Mouse (Mus musculus) pancreas, adult 10 weeks (tissue): ENCODE measurements around the gene Rfxank. TPM values are rescaled to one million over a fixed set of nuclear protein-coding genes. Genes with fewer than 3 reads are reported as not detected.

Experiments used
- polyA plus RNA-seq: library from polyadenylated mRNA; stranded (reverse); fragments of 350-450 nt; fragmentation: Illumina TruSeq; extraction: RNeasy Lipid Tissue Mini Kit (QIAGEN cat#74804); gene quantifications from one replicate; pipeline ENCODE4 v1.2.3, GENCODE M21; 2015; ENCODE audit warnings: low read depth, low replicate concordance; ENCODE audit not compliant: insufficient read depth

The Rfxank gene
- polyA plus RNA-seq, result 5.8 TPM

DNA sequence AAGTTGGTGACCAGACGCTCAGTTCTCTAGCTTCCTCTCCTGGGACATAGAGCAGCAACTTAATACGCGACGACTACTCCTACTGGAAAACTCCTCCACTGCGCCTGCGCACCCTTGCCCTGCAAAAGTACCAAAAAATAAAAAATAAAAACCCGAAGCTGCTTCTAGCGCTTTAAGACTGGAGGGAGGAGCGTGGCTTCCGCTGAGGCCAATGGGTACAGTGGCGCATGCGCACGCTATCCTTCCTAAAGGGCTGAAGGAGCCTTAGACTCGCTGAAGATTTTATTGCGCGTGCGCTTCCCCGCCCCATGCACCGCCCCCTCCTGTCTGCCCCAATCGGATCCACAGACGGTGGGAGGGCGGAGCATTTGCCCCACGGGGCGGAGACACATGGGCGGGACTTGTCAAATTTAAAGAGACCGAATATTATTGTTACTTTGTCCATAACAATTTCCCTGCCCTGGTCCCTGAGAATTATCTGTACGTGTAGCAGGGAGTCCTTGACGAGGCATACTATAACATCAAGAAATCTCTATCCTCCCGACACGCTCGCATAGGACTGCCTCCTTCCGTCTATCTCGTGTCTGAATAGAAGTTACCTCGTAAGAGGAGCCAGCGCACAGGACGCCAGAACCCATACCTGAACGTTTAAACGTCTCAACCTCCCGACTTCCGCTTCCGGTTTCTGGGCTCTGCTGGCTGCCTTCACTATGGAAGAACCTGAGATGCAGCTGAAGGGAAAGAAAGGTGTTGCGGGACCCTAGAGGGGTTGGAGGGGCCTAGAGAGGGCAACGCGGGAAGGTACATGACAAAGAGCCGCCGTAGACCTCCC is at the start of gene Rfxank, which contains the start of the genes Borcs8 and Mef2b:
TSS of gene Rfxank (minus strand) at position 129 of the 832 bp plus-strand sequence.
TSS of gene Borcs8 (plus strand) at position 474 of the 832 bp plus-strand sequence.
TSS of gene Mef2b (plus strand) at position 686 of the 832 bp plus-strand sequence.

DNA sequence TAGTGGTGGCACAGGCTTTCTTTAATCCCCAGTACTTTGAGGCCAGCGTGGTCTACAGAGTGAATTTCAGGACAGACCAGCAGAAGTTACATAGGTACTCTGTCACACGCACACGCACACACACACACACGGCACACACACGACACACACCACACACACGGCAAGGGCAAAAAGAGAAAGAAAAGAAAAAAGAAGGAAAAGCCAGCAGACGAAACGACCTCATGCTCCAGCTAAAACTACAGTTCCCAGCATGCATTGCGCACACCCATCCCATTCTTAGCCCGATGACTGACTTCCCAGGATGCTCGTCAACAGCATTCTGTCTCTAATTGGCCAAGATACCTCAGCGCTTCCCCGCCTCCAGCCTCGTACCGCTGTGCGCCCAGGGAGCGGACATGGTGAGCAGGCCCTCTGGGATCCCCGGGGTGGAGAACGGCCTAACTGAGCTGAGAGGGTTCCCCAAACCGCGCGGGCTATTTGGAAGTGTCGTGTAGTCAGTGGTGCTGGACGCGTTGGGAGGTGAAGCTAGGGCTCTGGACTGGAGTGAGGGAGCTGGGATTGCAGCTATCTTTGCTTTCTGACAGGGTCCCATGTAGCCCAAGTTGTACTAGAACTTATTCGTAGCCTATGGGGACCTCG is 33.2 kb upstream of the Rfxank start, which contains the start of gene Tmem161a:
TSS of gene Tmem161a (plus strand) at position 314 of the 639 bp plus-strand sequence.

DNA sequence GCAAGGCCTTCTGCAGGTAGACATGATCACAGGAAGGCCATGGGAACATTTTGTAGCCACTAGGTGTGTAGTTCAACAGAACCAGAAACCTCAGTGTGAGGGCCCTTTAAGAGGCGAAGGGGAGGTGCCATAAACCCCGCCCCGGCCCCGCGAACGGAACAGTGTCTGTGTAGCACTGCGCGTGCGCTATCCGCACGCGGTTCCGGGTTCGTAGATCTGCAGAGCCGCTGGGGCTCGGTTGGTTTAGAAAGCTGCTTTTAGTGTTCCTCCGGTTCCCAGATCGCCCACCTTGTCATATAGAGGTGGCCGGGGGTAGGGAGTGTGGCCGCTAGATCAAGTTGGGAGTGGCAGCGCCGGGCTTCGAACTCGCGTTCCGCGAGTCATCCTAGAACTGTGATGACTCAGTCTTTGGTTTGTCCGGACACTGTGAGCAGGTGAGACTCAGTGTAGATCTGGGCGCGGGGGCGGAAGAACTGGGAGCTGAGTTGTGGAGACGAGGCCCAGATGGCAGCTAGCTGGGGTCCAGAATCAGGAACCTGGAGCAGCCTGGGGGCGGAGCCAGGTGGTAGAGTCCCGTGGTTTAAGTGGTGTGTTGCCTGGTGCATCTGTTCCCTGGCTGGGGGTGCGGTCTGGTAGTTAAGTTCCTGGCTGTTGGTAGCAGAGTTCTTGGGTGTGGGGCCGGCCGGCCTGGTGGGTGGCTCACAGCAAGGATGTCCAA is 7.6 kb downstream of the Rfxank start, which contains the start of gene Nr2c2ap:
TSS of gene Nr2c2ap (plus strand) at position 168 of the 718 bp plus-strand sequence.

DNA sequence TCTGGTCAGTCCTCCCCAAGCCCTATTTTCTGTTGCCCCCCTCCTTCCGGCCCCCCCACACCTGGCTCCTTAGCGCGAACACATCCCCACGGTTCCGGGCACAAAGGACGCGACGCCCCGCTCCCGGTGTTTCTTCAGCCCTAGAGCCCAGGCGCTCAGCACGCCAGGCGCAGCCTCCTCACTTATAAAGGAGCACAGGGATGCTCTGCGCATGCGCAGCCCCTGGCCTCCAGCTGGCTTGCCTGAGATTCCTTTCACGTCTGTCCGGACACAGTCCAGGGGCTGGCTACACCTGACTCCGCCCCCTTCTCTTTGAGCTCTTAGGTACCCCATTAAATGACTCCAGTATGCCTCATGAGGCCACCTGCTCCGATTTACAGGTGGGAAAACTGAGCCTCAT is 18.3 kb downstream of the Rfxank start, which contains the start of gene Ncan:
TSS of gene Ncan (minus strand) at position 207 of the 400 bp plus-strand sequence.

DNA sequence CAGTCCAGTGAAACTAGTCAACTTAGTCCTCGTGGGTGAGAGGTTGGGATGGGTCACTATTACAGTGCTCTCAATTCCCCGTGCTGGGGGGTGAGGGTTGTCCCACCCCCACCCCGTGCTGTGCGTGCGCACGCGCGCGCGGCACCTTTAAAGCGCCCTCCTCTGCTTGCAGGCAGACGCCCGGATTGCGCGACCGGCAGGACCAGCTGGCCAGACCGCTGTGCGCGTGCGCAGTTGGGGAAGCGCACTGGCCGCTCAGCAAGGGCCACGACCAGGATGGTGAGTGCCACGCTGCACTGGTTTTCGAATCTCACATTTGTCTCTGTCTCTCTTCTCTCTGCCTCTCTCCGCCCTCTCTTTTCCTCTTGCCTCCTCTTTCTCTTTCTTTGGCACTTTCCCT is 55.7 kb downstream of the Rfxank start, which contains the start of gene Hapln4:
TSS of gene Hapln4 (plus strand) at position 173 of the 400 bp plus-strand sequence.

Other genes starting within 250 kb of the Rfxank start
- gene Tssk6, start 237.0 kb downstream of the Rfxank start, polyA plus RNA-seq, result not detected
- gene Ndufa13, start 236.6 kb downstream of the Rfxank start, polyA plus RNA-seq, result 45.3 TPM
- gene Yjefn3, start 236.4 kb downstream of the Rfxank start, polyA plus RNA-seq, result not detected
- gene Gatad2a, start 142.8 kb downstream of the Rfxank start, polyA plus RNA-seq, result 7.8 TPM
- 15.9 TPM for gene Mau2, start 96.4 kb downstream of the Rfxank start, polyA plus RNA-seq
- 55.8 TPM for gene Sugp1, start 96.3 kb downstream of the Rfxank start, polyA plus RNA-seq
- gene Tm6sf2, start 66.2 kb downstream of the Rfxank start, polyA plus RNA-seq, result 10.5 TPM
- 6.6 TPM for gene Hapln4, start 55.7 kb downstream of the Rfxank start, polyA plus RNA-seq
- not detected for gene Ncan, start 18.3 kb downstream of the Rfxank start, polyA plus RNA-seq
- gene Nr2c2ap, start 7.8 kb downstream of the Rfxank start, polyA plus RNA-seq, result 6.3 TPM
- gene Borcs8, start 345 bp upstream of the Rfxank start, polyA plus RNA-seq, result 10.1 TPM
- not detected for gene Mef2b, start 557 bp upstream of the Rfxank start, polyA plus RNA-seq
- gene Tmem161a, start 33.2 kb upstream of the Rfxank start, polyA plus RNA-seq, result 8.3 TPM
- 6.8 TPM for gene Slc25a42, start 73.2 kb upstream of the Rfxank start, polyA plus RNA-seq
- 9.1 TPM for gene Sugp2, start 95.1 kb upstream of the Rfxank start, polyA plus RNA-seq
- gene Armc6, start 95.3 kb upstream of the Rfxank start, polyA plus RNA-seq, result 5.1 TPM
- gene Homer3, start 143.7 kb upstream of the Rfxank start, polyA plus RNA-seq, result 3.4 TPM
- 16.1 TPM for gene Ddx49, start 163.3 kb upstream of the Rfxank start, polyA plus RNA-seq
- gene Cope, start 163.4 kb upstream of the Rfxank start, polyA plus RNA-seq, result 97.1 TPM
- gene Cers1, start 176.6 kb upstream of the Rfxank start, polyA plus RNA-seq, result not detected
- gene Gdf1, start 190.7 kb upstream of the Rfxank start, polyA plus RNA-seq, result not detected
- gene Upf1, start 214.1 kb upstream of the Rfxank start, polyA plus RNA-seq, result 9.1 TPM
- gene Comp, start 234.4 kb upstream of the Rfxank start, polyA plus RNA-seq, result not detected